8 mouse cellular contexts compared by ENCODE assay signal in the genomic region with DNA sequence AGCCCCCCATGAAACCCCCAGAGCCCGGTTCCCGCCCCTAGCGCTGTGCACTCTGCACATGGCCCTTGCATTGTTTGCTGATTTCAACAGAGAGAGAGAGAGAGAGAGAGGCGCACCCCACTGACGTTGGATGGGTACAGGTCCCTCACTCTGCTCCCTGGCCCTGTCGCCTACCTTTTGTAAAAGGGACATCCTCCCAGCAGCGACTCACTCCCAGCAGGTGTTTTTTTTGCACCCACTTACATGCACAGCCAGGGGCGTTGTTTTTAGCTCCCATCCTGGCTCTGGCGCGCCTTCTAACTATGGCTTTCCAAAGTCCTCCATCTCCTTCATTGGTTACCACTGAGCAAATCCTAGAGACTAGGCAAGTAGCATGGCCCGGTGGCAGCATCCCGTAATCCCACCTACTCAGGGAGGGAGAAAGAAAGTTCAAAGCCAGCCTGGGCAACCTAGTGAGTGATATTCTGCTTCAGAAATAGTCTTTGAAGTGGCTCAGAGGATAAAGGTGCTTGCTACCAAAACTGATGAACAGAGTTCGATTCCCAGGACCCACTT. TPM values are rescaled to one million over a fixed set of nuclear protein-coding genes. Genes with fewer than 3 reads are reported as not detected.
DNase-seq lines count a peak whose midpoint lies in the region; ATAC-seq and TF ChIP-seq lines count a peak whose summit lies in the region.

No protein-coding gene starts in this region.

- peak overlapping the region; percentile 99 for H3K27ac ChIP-seq in heart, embryonic 15.5 days
- peak overlapping the region; percentile 99 for H3K27ac ChIP-seq in heart, postnatal 0 days (ENCODE audit: low read depth)
- peak overlapping the region; percentile 83 for H3K27ac ChIP-seq in midbrain, embryonic 11.5 days (ENCODE audit: low read depth, low read length)

- TF ChIP-seq CTCF in heart, postnatal 0 days (IDR thresholded peaks at IDR 0.05; ENCODE audit: low read depth) = no peak

- peak overlapping the region; percentile 87 for H3K4me2 ChIP-seq in heart, embryonic 15.5 days
- peak overlapping the region; percentile 82 for H3K4me2 ChIP-seq in heart, postnatal 0 days (ENCODE audit: low read depth, low read length)
- H3K4me2 ChIP-seq in midbrain, embryonic 11.5 days = peak overlapping the region; percentile 98

- 11% methylated on average over 13 of the region's 13 CpGs for WGBS in heart, embryonic 15.5 days
- WGBS in heart, postnatal 0 days = 11% methylated on average over 13 of the region's 13 CpGs
- 8% methylated on average over 13 of the region's 13 CpGs for WGBS in midbrain, embryonic 11.5 days

- no peaks in the 10 kb centered on the region for H3K9me3 ChIP-seq in heart, embryonic 15.5 days (replicated peaks)
- no peaks in the 10 kb centered on the region for H3K9me3 ChIP-seq in heart, postnatal 0 days (replicated peaks; ENCODE audit: control insufficient read depth, low read length)
- no peaks in the 10 kb centered on the region for H3K9me3 ChIP-seq in midbrain, embryonic 11.5 days (ENCODE audit: control insufficient read depth, low read length)

- peaks cover 10% of the 10 kb centered on the region; the same call in 1 of the 2 replicates for H3K36me3 ChIP-seq in heart, embryonic 15.5 days
- peaks cover 11% of the 10 kb centered on the region for H3K36me3 ChIP-seq in heart, postnatal 0 days (replicated peaks; ENCODE audit: control insufficient read depth, insufficient read depth, low read length)
- H3K36me3 ChIP-seq in midbrain, embryonic 11.5 days (ENCODE audit: control insufficient read depth, insufficient read depth, low read length) = no peaks in the 10 kb centered on the region

- H3K27me3 ChIP-seq in heart, embryonic 15.5 days = no peaks in the 10 kb centered on the region
- H3K27me3 ChIP-seq in heart, postnatal 0 days (ENCODE audit: control insufficient read depth, insufficient read depth, low read length) = no peaks in the 10 kb centered on the region
- peaks cover 2% of the 10 kb centered on the region; the same call in 1 of the 2 replicates for H3K27me3 ChIP-seq in midbrain, embryonic 11.5 days (ENCODE audit: control insufficient read depth, insufficient read depth, low read length)

- TF ChIP-seq EP300 in heart, postnatal 0 days (IDR thresholded peaks at IDR 0.05; ENCODE audit: low read depth) = no peak

- no peak for DNase-seq in heart, adult 9 months (ENCODE audit: low spot score in 2 of 2)
- DNase-seq in R1 (ENCODE audit: low read depth, low spot score) (peak; percentile 64), MN1 (ENCODE audit: low spot score) (no peak)
- DNase-seq in heart, postnatal 0 days (ENCODE audit: low spot score) = no peak
- DNase-seq in midbrain, embryonic 11.5 days (ENCODE audit: low spot score, missing footprints) = no peak
- DNase-seq in ovary, postnatal 14 days (ENCODE audit: low spot score) = no peak
- DNase-seq in right cerebral cortex, postnatal 14 days = no peak

- H3K4me1 ChIP-seq in heart, embryonic 15.5 days (replicated peaks) = peaks cover 52% of the 10 kb centered on the region
- H3K4me1 ChIP-seq in heart, postnatal 0 days (ENCODE audit: control insufficient read depth, insufficient read depth) = peaks cover 7% of the 10 kb centered on the region; the same call in 1 of the 2 replicates
- peaks cover 41% of the 10 kb centered on the region for H3K4me1 ChIP-seq in midbrain, embryonic 11.5 days (ENCODE audit: control insufficient read depth, insufficient read depth, low read length)

- peak overlapping the region; percentile 95 for H3K4me3 ChIP-seq in heart, embryonic 15.5 days
- peak overlapping the region; percentile 75 for H3K4me3 ChIP-seq in heart, postnatal 0 days (ENCODE audit: low read depth, low read length)
- peak overlapping the region; percentile 63 for H3K4me3 ChIP-seq in midbrain, embryonic 11.5 days (ENCODE audit: low read depth, low read length)

- ATAC-seq in heart, embryonic 15.5 days (replicated peaks; ENCODE audit: insufficient number of reproducible peaks, insufficient read depth, low FRiP score, low read depth) = 0 out of 2 replicates have a peak, but pooled peaks have one; percentile 0
- ATAC-seq in heart, postnatal 0 days (ENCODE audit: insufficient read depth, low read depth) = no peak
- ATAC-seq in midbrain, embryonic 11.5 days (ENCODE audit: low FRiP score) = peak; percentile 25

- peak overlapping the region; percentile 97 for H3K9ac ChIP-seq in heart, embryonic 15.5 days
- peak overlapping the region; percentile 45 for H3K9ac ChIP-seq in heart, postnatal 0 days (replicated peaks; ENCODE audit: low read depth, low read length)
- H3K9ac ChIP-seq in midbrain, embryonic 11.5 days (ENCODE audit: low read length) = peak overlapping the region; percentile 85

RNA-seq across cellular contexts. Expression of gene Bbc3, which starts 6.1 kb away (rescaled TPM):
- 6.6 and 6.9 TPM in 2 replicates for polyA plus RNA-seq in heart, embryonic 15.5 days (2015; fragmentation: Nextera tagmentation; extraction: Ambion mirVana)
- 7.3 and 14.6 TPM in 2 replicates for total RNA-seq in heart, postnatal 0 days (2014; rRNA removed; ENCODE audit: low replicate concordance)
- 5.6 and 6.6 TPM in 2 replicates for polyA plus RNA-seq in heart, postnatal 0 days (2015; fragmentation: Nextera tagmentation; extraction: Ambion mirVana)
- 6.3 and 8.3 TPM in 2 replicates for polyA plus RNA-seq in midbrain, embryonic 11.5 days (2014; fragmentation: Nextera tagmentation; extraction: Ambion mirVana)

RNA-seq across cellular contexts. Expression of gene Ccdc9, which starts 27.7 kb away (rescaled TPM):
- polyA plus RNA-seq in heart, embryonic 15.5 days (2015; fragmentation: Nextera tagmentation; extraction: Ambion mirVana) = 14.4 and 18.3 TPM in 2 replicates
- 5.7 and 43.7 TPM in 2 replicates for total RNA-seq in heart, postnatal 0 days (2014; rRNA removed; ENCODE audit: low replicate concordance)
- 4.7 and 7.2 TPM in 2 replicates for polyA plus RNA-seq in heart, postnatal 0 days (2015; fragmentation: Nextera tagmentation; extraction: Ambion mirVana)
- polyA plus RNA-seq in midbrain, embryonic 11.5 days (2014; fragmentation: Nextera tagmentation; extraction: Ambion mirVana) = 17.9 and 20.2 TPM in 2 replicates

RNA-seq across cellular contexts. Expression of gene Inafm1, which starts 40.9 kb away (rescaled TPM):
- polyA plus RNA-seq in heart, embryonic 15.5 days (2015; fragmentation: Nextera tagmentation; extraction: Ambion mirVana) = 8.8 and 11.1 TPM in 2 replicates
- total RNA-seq in heart, postnatal 0 days (2014; rRNA removed; ENCODE audit: low replicate concordance) = 9.8 and 10.7 TPM in 2 replicates
- polyA plus RNA-seq in heart, postnatal 0 days (2015; fragmentation: Nextera tagmentation; extraction: Ambion mirVana) = 7.7 and 9.6 TPM in 2 replicates
- 9.8 and 10.3 TPM in 2 replicates for polyA plus RNA-seq in midbrain, embryonic 11.5 days (2014; fragmentation: Nextera tagmentation; extraction: Ambion mirVana)

RNA-seq across cellular contexts. Expression of gene C5ar1, which starts 55.0 kb away (rescaled TPM):
- 2.0 and 4.1 TPM in 2 replicates for polyA plus RNA-seq in heart, embryonic 15.5 days (2015; fragmentation: Nextera tagmentation; extraction: Ambion mirVana)
- total RNA-seq in heart, postnatal 0 days (2014; rRNA removed; ENCODE audit: low replicate concordance) = 2.0 and 3.3 TPM in 2 replicates
- polyA plus RNA-seq in heart, postnatal 0 days (2015; fragmentation: Nextera tagmentation; extraction: Ambion mirVana) = 1.9 and 2.2 TPM in 2 replicates
- 1.3 TPM in 2 replicates for polyA plus RNA-seq in midbrain, embryonic 11.5 days (2014; fragmentation: Nextera tagmentation; extraction: Ambion mirVana)

Comparison
In these comparisons a context has a peak if more than half of its experiments do, and no peak if none do; other contexts are left out.
1. H3K9ac ChIP-seq: peak in every context shown above with its lines; median percentile 97 in heart, embryonic 15.5 days; 85 in midbrain, embryonic 11.5 days; 45 in heart, postnatal 0 days.